Mouse (Mus musculus): ENCODE data around the gene Vwa3a. TPM values are rescaled to one million over a fixed set of nuclear protein-coding genes. Genes with fewer than 3 reads are reported as not detected.

Gene Vwa3a
- total RNA-seq, 1 experiment from 2014 or later: not detected

Other genes with a start within 250 kb of the Vwa3a start
- gene Uqcrc2, start 104.1 kb upstream of the Vwa3a start, total RNA-seq (2017): 57.0 and 57.1 TPM in 2 replicates
- not detected in 2 replicates for gene Pdzd9, start 69.0 kb upstream of the Vwa3a start, total RNA-seq (2017)
- 21.5 and 22.7 TPM in 2 replicates for gene Mosmo, start 61.7 kb upstream of the Vwa3a start, total RNA-seq (2017)
- gene Gm5737, start 73.0 kb downstream of the Vwa3a start, total RNA-seq (2017): not detected in 2 replicates
- gene Eef2k, start 103.5 kb downstream of the Vwa3a start, total RNA-seq (2017): 51.9 and 56.9 TPM in 2 replicates
- 16.6 and 19.2 TPM in 2 replicates for gene Polr3e, start 178.4 kb downstream of the Vwa3a start, total RNA-seq (2017)
- gene Cdr2, start 243.0 kb downstream of the Vwa3a start, total RNA-seq (2017): 25.7 and 28.2 TPM in 2 replicates
- not detected in 2 replicates for gene Mfsd13b, start 243.2 kb downstream of the Vwa3a start, total RNA-seq (2017)

Measured in neutrophil, adult 5-6 weeks (primary cell).